Mouse (Mus musculus) kidney, adult 8-10 months (tissue): ENCODE data around the gene Slc29a1.

ENCODE experiments used
- DNase-seq, 2 experiments: peaks; one replicate each; pipeline ENCODE4 v3.0.0; 2022

Slc29a1 gene

DNA sequence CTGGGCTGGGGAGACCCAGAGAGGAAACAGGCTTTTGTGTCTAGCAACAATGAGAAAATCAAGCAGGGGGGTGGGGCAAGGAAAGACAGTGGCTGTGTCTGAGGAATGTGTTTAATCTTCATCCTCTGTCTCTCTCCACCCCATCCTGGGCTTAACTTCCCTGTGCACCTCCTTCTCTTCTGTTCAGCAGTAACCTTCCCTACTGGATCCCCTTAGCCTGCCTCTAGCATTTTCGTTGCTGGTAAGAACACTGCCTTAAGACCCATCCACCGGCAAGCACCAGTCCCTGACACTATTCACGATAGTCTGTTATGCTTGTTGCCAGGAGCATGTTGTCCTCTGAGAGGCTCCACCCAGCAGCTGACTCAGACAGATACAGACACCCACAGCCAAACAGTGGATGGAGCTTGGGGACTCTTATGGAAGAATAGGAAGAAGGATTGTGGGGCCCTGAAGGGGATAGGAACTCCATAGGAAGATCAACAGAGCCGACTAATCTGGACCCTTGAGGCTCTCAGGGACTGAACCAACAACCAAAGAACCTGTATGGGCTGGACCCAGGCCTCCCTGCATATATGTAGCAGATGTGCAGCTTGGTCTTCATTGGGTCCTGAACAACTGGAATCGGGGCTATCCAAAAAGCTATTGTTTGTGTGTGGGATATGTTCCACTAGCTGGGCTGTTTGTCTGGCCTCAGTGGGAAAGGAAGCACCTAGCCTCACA, 10.9 kb upstream of the Slc29a1 start:
- DNase-seq: no peak

DNA sequence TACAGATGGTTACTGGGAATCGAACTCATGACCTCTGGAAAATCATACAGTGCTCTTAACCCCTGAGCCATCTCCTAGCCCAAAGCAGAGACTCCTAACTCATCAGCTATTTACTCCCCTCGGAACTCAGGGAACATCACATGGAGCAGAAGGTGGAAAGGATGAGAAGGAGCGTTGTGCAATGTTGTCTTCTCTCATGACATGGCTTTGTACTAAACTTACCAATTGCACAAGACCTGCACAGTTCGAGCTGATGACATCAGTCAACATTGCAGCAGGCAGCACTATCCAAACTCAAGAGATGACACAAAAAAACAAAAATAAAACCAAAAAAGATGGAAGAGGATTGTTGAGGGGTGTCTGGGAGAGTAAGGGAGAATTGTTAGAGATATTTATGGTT, 9.0 kb upstream of the Slc29a1 start:
- DNase-seq: no peak

DNA sequence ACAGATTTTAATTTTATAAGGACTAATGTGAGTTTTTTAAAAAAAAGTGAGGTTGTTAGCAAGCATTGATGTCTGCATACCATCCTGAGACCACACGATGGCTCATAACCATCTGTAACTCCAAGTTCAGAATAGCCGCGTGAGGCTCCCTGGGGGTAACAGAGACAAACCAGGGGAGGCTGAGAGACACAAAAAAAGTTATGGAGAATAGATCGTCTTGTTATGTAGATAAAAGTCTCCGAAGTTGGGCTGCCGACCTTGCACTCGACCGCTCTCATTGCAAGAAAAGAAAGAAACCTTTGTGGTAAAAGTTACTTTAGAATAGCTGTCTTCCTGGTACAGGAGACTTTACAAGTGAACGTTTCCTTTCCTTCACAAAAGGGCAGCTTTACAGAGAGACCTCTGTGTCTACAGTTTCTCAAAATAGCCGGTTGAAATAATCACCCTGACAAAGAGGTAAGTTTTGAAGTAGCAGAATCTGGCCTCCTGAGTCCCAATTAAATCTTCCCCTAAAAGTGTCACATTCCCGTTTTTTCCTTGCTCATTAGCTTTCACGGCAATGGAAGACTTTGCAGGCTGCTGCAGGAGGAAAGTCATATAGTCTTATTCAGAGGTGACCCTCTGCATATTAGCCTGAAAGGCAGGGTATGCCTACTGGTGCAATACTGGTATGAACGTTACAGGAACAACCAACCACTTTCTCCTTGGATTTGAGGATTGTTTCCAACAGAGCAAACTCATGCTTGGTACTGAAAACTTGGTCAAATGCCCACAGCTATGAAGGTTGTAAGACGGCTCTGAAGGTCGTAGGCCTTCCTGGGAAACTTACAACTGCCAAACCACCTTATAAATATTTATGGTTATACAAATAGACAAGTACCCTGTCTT, 7.8 kb upstream of the Slc29a1 start:
- no peak for DNase-seq

DNA sequence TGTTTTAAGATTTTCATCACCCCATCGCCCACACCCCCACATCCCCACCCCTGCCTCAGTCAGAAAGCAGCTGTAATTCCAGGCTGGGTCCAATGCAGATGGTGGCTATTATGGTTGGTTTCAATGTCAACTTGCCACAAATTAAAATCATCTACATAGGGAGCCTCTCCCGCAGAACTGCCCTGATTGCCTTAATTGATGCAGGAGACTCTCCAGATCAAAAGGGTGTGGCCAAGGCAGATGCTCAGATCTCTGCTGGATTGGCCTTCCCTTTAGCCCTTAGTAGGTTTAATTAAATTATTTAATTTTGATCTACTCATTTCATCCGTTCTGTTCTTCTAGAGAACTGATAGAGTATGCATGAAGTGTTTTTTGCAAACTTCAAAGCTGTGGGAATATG, 3.6 kb upstream of the Slc29a1 start:
- DNase-seq: no peak

DNA sequence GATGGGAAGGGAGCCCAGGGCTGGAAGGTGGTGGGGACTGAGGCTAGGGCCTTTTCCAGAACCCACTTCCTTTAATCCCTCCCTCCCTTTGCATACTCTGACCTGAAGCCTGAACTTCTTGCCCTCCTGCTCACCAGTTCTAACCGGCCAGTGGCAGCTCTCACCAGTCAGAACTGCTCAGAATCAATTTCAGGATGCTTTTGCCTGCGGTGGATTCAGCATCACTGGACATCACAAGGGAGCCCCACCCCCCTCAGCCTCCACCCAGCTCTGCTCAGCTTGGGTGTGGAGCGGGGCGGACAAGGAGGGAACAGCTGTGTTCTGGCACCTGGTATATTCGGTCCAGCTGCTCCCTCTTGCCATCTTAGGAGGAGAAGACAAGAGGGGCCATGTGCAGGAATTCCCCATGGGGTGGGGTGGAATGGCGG, 2.5 kb upstream of the Slc29a1 start, which contains the start of gene Mymx:
Mymx (minus strand) TSS at position 226 of the 428 bp plus-strand sequence.
- peak; percentile 66 to 68 for DNase-seq

DNA sequence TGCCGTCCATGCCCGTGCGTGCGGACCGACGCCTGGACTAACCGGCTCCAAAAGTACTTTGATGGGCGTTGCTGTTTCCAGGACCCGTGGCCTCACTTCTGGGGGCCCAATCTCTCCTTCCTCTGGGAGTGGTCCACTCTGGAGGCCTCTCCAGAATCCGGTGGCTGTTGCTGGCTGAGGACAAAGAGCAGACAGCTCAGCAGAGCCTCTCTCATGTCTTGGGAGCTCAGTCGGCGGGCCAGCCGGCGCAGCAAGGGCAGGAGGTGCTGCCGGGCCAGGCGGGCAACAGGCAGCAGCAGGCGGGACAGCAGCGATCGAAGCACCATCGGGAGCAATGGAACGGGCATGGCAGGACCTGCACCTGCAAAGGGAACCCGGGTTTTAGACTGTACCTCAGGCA, 1.9 kb upstream of the Slc29a1 start:
- DNase-seq: no peak

DNA sequence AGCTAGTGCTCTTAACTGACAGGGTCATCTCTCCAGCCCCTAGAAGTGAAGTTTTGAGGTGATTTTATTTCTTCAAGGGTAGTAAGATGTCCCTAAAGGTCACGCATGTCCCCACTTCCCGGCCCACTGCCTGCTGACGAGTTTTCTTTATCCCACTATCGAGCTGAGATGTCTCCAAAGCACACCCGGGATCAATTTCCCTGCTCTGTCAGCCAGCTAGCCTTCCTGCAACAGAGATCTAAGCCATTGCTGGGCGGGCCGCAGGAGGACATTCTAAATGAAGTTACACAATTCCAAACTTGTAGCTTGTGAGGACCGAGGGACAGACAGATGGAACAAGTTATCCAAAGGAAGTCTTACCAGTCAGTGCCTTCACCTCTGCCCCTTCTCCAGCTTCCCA, 861 bp upstream of the Slc29a1 start:
- no peak for DNase-seq

DNA sequence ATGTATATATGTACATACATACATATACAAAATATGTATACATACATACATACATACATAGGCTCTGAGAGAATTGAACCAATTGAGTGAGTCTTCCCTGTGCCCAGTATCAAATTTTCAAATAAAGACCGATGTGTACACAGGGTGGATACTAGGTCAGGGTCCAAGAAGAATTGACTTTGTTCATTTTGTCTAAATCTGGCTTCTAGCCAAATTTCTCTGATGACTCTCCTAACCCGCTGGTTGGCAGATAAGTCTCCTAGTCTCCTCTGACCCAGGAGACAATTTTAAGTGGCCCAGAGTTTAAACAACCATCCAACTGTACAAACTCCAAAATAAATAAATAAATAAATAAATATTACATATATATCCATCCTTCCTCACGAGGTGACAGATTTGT, 515 bp downstream of the Slc29a1 start:
- no peak for DNase-seq

DNA sequence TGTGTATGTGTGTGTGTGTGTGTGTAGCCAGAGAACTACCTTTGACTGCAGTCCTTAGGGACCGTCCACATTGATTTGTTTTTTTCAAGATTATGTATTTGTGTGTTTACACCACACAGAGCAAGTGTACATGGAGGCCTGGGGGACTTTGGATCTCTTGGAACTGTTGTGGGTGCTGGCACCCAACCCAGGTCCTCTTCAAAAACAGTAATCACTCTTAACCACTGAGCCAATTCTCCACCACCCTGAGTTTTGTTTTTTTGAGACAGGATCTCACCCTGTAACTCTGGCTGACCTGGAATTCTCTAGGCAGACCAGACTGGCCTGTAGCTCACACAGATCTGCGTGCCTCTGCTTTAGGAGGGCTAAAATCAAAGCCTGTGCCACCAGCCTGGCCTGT, 1.0 kb downstream of the Slc29a1 start:
- no peak for DNase-seq

DNA sequence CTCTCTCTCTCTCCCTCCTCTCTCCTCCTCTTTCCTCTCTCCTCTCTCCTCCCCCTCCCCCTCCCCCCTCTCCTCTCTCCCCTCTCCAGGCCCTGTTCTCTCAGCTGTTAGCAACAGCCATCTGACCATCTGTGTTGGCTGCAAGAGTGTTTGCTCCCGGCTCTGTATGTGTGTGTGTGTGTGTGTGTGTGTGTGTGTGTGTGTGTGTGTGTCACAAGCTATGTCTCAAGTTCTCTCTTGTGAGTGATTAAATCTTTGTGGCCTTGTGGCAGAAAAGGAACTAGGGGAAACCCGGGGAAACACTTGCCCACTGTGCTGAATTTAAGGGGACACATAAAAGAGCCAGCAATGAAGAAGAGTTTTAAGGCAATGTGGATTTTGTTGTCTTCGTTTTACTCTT, 1.6 kb downstream of the Slc29a1 start:
- no peak for DNase-seq

DNA sequence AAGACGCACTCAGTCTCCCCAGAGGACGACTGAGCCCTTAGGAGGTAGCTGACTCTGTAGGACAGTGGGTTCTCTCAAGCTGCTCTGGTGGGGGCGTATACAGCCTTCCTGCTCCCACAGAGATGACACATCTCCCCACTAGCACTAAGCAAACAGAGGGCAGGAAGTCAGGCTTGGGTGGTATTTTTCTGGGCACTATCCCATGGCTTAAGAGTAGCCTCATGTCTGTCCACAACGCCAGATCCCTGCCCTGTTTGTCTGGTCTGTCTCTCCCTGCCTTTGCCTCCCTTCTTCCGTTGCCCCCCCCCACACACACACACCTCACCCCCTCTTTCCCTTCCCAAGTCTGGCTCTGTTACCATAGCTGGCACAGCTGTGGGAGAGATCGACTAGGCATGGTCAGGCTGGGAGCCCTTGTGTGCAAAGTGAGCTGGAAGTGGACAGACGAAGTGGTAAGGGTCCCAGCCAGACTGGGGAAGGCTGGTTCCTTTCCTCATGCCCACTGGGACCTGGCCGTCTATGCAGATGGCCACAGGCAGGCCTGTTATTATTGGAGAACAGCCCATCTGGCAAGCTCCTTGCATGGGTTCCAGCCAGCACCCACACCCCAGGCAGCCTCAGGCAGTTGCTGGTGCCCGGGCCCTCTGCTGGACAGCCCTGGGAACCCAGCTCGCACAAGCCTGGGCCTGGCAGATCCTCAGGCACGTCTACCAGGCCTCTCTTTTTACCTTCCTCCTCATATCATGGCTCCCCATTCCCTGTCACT, 2.6 kb downstream of the Slc29a1 start:
- DNase-seq: peak; percentile 78 to 81

DNA sequence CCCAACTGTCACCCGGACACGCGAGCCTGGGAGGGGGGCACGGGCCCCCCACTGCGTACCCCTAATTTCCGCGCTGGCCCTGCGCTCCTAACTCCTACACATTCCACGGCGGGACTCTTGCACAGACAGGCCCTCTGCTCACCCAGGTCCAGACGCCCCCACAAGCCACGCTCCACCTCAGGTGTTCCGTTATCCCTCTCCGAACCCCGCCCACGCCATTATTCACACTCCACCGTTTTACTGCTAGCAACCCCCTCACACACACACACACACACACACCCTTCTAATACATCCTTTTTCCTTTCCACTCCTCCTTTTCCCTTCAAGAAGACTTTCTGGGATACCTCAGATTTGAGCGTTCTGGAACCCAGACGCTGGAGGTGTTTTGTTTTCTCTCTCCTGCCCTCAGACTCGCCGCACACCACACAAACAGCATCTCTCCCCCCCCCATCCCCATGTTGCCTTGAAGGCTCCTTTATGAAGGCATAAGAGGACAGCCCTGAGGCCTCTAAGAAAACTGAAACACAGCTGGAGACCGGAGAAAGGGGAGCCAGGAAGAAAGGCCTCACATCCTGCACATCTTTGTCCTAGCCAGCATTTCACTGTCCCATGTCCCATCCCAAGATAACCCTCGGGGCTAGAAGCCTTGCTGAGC, 3.5 kb downstream of the Slc29a1 start:
- DNase-seq: no peak

DNA sequence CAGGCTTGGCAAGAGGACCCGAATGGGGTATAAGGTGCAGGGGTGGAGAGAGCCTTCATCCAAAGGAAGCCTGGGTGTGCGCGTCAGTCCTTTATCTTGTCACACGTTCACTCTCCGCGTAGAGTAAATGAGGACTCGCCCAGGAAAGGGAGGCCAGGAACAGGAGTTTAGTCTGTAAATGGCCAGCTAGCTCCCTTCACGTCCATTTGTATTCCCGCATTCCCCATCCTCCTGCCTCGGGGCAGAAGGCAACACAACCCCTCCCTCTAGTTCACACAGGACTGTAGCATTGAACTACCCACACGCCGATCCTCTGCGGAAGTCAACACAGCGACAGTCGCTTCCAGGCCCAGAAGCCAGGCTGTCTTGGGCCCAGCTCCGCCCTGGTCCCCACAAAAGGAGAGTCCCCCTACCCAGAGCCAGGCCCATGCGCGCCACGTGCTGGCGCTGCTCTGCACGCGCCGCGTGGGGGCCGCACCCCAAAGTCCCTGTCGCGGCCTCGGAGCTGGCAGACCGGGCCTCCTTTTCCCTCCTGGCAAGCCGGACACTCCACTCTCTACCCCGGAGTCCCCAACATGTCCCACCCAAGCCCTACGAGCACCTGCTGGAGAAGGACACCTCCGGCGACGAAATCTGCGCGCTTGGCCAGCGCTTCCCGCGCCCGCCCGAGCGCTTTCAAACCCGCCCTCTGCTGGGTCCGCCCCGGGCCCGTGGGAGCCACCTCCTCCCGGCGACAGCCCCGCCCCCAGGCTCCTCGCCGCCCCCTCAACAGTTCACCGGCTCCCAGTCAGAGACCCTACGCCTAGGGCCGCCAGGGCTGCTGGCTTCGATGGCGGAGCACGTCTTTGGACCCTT, 4.3 kb downstream of the Slc29a1 start:
- DNase-seq: peak; percentile 66 to 72

DNA sequence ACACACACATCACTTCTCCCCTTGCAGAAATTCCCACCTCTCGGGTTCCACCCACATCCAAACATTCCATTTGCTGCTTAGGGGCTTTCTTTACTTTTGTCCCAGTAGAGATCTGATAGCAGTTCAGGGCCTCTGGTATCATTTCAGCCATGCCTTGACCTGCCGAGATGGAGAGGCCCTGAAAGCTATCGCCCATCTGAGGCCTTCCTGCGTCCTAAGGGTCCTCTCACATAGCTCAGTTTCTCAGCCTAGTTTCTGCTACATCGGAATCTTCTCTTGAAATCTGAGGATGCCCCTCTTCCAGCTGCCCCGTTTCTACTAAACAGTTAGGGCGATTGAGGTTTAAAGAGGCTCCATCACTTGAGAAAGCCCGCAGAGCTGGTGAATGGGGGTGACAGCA, 5.2 kb downstream of the Slc29a1 start:
- DNase-seq: no peak

DNA sequence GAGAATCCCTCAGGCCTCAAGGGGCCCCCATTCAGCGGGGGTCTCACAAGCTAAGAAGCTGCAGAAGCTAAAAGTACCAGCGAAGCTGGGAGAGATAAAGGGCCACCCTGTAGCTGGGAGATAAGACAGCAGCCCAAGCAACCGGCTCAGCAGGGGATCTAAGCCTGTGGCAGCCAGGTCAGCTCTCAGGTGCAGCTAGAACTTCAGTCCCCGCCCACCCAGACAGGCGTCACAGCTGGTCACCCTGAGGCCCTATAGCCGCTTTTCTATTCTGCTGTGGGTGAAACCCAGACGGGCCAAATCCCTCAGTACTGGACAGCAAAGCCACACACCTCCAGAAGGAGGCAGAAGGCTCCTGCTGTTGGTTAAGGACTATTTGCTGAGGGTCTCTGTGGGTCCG, 5.9 kb downstream of the Slc29a1 start:
- no peak for DNase-seq

DNA sequence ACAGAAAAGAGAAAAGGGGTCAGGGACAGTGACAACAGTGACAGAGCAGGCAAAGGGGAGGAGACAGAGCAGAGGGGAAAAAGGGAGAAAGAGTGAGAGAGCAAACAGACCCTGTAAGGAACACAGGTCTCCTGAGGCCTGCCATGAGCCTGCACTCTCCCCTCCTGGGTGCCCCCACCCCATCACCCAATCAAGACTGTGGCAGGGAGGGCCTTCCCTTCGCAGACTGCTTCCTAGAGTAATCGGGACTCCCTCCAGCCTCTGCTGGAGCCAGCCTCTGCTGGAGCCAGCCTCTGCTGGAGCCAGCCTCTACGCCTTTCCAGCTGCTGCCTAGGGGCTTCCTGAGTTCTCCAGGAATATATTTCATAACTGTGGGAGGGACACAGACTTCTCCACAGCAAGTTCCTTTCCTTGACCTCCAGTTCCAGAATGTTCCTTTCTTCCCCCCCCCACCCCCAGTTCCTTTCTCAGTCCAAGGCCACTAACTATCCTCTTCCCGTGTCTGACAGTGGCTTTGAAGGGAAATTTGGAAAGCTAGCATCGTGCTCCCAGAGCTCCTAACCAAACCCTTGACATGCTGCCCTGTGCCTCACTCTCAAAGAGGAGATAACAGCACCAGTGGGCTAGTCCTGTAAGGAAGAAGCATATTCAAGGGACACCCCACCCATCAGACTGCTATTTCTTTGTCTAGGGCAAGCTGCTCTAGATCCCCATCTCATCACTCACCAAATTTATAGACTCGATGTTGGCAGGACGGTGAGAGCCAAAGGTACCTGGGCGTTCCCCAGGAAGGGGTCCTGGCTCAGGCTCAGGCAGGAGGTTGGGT, 6.6 kb downstream of the Slc29a1 start:
- peak in 1 of 2 experiments; percentile 57 for DNase-seq

DNA sequence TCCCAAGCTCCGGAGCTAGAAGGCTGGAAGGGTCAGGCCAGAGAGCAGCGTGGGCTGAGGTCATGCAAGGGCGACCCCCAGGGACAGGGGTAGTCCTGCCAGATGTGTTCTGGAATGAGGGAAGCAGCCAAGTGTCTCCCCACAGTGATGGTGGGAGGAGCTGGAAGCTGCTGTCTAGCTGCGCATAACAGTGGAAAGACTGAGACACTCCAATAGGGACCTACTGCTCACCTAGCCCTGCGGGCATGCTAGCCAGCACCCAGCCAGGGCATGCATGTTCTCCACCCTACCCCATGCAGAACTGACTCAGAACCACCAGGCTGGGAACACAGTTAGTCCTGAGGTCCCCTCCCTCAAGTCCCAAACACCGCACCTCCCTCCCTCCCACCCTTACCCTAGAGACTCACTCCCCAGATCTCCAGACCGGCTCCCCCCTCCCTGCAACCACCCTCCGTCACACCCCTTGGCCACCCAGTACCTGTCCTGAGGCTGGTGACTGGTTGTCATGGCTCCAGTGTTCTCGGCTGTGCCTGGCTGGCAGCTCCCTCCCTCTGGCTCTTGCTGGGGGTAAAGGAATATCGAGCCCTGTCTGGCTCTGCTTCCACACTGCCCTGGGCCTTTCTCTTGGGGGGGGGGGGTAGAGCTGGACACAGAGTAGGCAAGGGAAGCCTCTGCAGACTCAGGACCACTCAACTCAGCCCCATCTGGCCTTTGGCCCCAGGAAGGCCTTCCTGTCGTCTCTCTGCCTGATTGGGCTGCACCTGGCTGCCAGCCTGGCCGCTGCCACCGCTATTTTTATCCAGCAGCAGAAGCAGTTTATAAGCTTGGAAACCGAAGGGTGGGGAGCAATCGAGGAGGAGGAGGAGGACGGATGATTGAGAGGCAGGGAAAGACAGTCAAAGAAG, 7.5 kb downstream of the Slc29a1 start:
- no peak for DNase-seq

DNA sequence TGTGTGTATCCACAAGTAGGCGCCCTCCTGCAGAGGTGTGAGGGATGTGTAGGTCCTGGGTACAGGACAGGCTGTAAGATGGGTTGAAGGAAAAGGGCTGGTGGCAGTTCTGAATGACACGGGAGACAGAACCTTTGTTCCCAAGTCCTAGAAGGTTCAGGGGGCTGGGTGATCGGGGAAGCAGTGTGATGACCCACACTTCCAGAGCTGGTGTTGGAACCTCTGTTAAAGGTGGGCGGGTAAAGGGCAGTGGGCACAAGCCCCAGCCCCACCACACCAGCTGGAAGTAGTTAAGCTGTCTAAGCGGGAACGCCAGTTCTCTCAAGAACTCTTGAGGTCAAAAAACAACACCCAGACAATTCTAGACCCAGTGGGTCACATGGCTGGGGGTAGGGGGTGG, 9.0 kb downstream of the Slc29a1 start:
- DNase-seq: no peak

DNA sequence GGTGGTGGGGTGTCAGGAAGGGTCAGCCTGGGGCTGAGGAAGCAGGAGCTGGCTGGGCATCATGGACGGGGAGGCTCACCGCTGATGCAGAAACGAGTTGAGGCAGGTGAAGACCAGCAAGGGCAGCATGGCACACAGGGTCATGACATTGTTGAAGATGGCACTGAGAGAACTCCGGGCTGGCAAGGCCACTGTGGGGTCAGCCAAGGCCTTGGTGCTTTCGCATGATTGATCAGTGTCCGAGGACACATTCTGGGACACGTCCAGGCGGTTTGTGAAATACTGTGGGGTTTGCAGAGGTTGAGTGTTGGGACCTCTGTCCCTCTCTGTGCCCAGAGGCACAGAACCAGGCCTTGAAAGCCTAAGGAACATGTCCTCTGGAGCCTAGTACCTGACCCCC, 9.6 kb downstream of the Slc29a1 start:
- DNase-seq: no peak

DNA sequence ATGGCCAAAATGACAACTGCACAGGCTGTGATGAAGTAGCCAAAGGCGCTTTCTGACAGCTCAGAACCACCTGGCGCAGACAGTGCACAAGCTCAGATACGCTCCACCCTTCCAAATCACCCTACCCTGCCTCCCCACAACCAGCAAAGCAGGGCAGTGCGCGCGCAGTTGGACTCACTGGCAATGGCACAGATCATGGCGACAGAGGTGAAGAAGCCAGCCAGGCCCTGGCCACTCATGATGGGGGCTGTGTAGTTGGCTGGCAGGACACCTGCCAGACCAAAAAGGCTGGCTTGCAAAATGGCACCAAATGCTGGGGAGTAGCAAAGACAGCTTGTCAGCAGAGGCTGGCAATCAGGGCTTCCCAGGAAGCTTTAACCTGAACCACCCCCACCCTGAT, 10.2 kb downstream of the Slc29a1 start:
- DNase-seq: no peak
